Comparison of ENCODE assay signal across 7 mouse cellular contexts in the genomic region with DNA sequence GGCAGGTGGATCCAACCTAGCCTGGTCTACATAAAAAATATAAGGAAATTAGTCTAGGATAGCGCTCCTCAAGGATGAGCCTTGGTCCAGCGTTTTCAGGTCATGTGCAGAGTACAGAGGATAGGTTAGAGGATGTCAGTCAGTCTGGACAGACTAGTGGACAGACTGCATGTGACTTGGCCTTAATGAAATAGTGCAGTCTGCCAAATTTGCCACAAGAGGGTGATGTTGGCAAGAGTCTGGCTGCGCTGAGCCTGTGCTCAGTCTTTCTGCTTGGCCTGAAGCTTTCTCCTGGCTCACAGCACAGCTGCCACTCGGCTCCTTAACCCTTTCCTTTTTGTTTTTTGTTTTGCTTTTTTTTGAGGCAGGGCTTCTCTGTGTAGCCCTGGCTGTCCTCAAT. TPM values are rescaled to one million over a fixed set of nuclear protein-coding genes. Genes with fewer than 3 reads are reported as not detected.
DNase-seq lines count a peak whose midpoint lies in the region; ATAC-seq lines count a peak whose summit lies in the region.

No protein-coding gene starts in this region.

- WGBS in intestine, embryonic 16.5 days = 30% methylated on average over 4 of the region's 4 CpGs
- 29% methylated on average over 4 of the region's 4 CpGs for WGBS in midbrain, embryonic 10.5 days

- intact Hi-C loops in left cerebral cortex, postnatal 14 days (cut with DNase I) = loop anchor here (5.0 kb wide), 2 partner anchors 67 to 87 kb away; no protein-coding TSS in a partner anchor

- DNase-seq in adrenal gland, adult (ENCODE audit: inconsistent age in 2 of 2, low spot score in 1 of 2) = peak; percentile 70 to 91
- peak; percentile 63 for DNase-seq in gastrocnemius, postnatal 25 days
- DNase-seq in left cerebral cortex, postnatal 14 days (ENCODE audit: low spot score in 2 of 2) = peak; percentile 80 to 84
- peak; percentile 61 for DNase-seq in midbrain, embryonic 10.5 days (ENCODE audit: low spot score)
- DNase-seq in right cerebral cortex, postnatal 4 days = peak; percentile 43

- no peaks in the 10 kb centered on the region for H3K27me3 ChIP-seq in intestine, embryonic 16.5 days (replicated peaks; ENCODE audit: control insufficient read depth, insufficient read depth, low read length)
- H3K27me3 ChIP-seq in midbrain, embryonic 10.5 days (ENCODE audit: low read depth, poor library complexity, severe bottlenecking) = no peaks in the 10 kb centered on the region

- H3K9ac ChIP-seq in intestine, embryonic 16.5 days (ENCODE audit: low read depth, low read length) = no peak overlapping the region

- no peak overlapping the region for H3K27ac ChIP-seq in intestine, embryonic 16.5 days (ENCODE audit: low read length)
- no peak overlapping the region for H3K27ac ChIP-seq in midbrain, embryonic 10.5 days (replicated peaks)

- H3K4me1 ChIP-seq in intestine, embryonic 16.5 days (ENCODE audit: control insufficient read depth, insufficient read depth, low read length) = no peaks in the 10 kb centered on the region
- H3K4me1 ChIP-seq in midbrain, embryonic 10.5 days = no peaks in the 10 kb centered on the region

- H3K9me3 ChIP-seq in intestine, embryonic 16.5 days (ENCODE audit: control insufficient read depth, low read length) = no peaks in the 10 kb centered on the region
- no peaks in the 10 kb centered on the region for H3K9me3 ChIP-seq in midbrain, embryonic 10.5 days (replicated peaks)

- H3K4me2 ChIP-seq in intestine, embryonic 16.5 days (ENCODE audit: low read depth, low read length) = no peak overlapping the region

- H3K4me3 ChIP-seq in intestine, embryonic 16.5 days (ENCODE audit: low read length) = no peak overlapping the region
- H3K4me3 ChIP-seq in midbrain, embryonic 10.5 days = no peak overlapping the region

- peak; percentile 100 for ATAC-seq in common myeloid progenitor, adult 5-6 weeks (replicated peaks; ENCODE audit: low read depth, poor library complexity, severe bottlenecking)
- peak; percentile 80 for ATAC-seq in intestine, embryonic 16.5 days

- no peaks in the 10 kb centered on the region for H3K36me3 ChIP-seq in intestine, embryonic 16.5 days (ENCODE audit: control insufficient read depth, insufficient read depth, low read length)
- peaks cover 20% of the 10 kb centered on the region for H3K36me3 ChIP-seq in midbrain, embryonic 10.5 days

RNA-seq across cellular contexts. Expression of a gene that starts 54.2 kb away (rescaled TPM):
- 16.4 and 19.1 TPM in 2 replicates for total RNA-seq in common myeloid progenitor, adult 5-6 weeks (2017)
- total RNA-seq in gastrocnemius, postnatal 25 days (2021) = 100 to 1,000 TPM; 426 to 444 TPM
- 52.8 and 57.2 TPM in 2 replicates for polyA plus RNA-seq in intestine, embryonic 16.5 days (2015; fragmentation: Nextera tagmentation; extraction: Ambion mirVana)
- 100 to 1,000 TPM; 376 to 378 TPM for total RNA-seq in left cerebral cortex, postnatal 14 days (2021)
- polyA plus RNA-seq in midbrain, embryonic 10.5 days (2016; fragmentation: Nextera tagmentation; extraction: Ambion mirVana) = 69.3 and 84.1 TPM in 2 replicates

Comparison
In these comparisons a context has a peak if more than half of its experiments do, and no peak if none do; other contexts are left out.
1. RNA of a gene that starts 54.2 kb away (total RNA-seq): 426 to 444 TPM in gastrocnemius, postnatal 25 days and 376 to 378 TPM in left cerebral cortex, postnatal 14 days; 16.4 to 19.1 TPM in common myeloid progenitor, adult 5-6 weeks; every median in the first group is over 10 times any median in the second.
2. Peak in every context shown above with its lines, with median percentiles within 50 percentile points of each other: DNase-seq.